Mouse (Mus musculus): ENCODE results near the gene Snhg11. TPM values are rescaled to one million over a fixed set of nuclear protein-coding genes. Genes with fewer than 3 reads are reported as not detected.

Gene Snhg11
- total RNA-seq (2021) = under 1 TPM; 0.15 to 0.26 TPM
- long read RNA-seq, experiment 1 = 0 reads
- long read RNA-seq, experiment 2 = 0 reads

GRCm38 (mm10) chr2:158375443-158376122, at the start of gene Snhg11:
Gene Snhg11 (plus strand): TSS chr2:158375638.
- no peak for DNase-seq

GRCm38 (mm10) chr2:158334356-158334755, 41.1 kb upstream of the Snhg11 start:
- DNase-seq = no peak

DNA sequence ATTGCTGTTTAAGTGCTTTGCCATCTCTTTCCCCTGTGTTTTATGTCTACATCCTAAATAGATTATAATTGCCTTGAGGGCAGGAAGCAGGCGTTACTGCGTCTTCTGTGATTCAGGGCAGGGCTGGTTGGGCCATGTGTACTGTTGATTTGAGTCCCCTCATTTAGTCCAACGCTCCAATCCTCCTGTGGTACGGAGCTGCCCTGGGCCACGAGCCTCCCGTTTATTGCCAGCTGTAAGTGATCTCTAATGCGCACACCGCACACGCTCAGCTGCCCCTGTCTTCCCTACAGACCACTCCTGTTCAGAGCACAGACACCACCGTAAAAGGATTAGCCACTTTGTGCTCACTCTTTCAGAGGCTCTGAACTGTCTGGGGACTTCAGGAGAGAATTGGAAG, 37.7 kb upstream of the Snhg11 start:
- no peak for DNase-seq

DNA sequence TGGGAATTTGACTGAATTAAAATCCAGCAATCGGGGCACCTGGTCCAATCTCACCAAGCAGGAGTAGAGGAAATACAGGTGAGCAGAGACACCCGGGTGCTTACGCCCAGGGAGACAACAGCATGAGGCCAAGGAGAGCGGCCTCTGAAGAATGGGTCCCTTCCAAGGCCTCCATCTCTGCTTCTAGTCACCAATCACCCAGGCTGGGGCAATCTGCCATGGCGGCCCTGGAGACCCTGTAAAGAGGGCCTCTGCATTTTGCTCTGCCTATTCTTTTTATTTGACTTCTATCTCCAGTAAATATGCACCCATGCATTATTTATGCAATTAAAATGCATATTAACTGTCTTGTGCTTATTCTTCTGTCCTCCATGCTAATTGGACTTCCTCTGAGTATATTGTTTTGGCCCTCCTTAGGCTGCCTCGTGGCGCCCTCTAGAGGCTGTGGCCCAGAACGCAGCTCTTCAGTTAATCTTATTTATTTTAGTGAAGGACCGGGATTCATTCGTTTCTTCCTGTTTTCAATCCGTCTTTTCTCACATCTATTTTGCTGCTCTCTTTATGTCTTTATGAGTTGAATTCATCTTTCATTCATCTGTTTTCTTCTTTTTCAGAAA, 35.4 kb upstream of the Snhg11 start:
- peak in 1 of 2 experiments; percentile 75 for DNase-seq

GRCm38 (mm10) chr2:158341324-158341723, 34.1 kb upstream of the Snhg11 start:
- no peak for DNase-seq

DNA sequence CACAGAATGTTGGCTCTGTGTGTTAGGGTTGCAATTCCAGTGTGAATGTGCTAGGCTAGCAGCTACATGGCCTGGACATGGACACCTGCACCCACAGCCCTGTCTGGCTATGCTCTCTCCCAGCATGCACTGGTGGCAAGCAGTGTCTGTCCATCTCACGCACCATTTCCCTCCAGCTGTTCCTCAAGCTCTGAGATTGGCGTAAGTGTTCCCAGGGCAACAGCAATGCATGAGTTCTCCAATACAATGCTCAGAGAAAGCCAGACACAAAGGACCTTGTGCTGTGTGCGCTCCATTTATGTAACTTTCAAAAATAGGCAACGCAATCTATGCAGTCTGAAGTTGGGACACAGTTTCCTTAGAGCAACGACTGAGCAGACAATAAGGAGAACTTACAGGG, 31.9 kb upstream of the Snhg11 start:
- no peak for DNase-seq

GRCm38 (mm10) chr2:158346467-158346866, 29.0 kb upstream of the Snhg11 start:
- DNase-seq = no peak

GRCm38 (mm10) chr2:158347868-158348267, 27.6 kb upstream of the Snhg11 start:
- DNase-seq = peak; percentile 52 to 82

GRCm38 (mm10) chr2:158352801-158353520, 22.5 kb upstream of the Snhg11 start:
- DNase-seq = no peak

- DNase-seq = peak in 1 of 2 experiments; percentile 11
These were observed 20.9 kb upstream of the Snhg11 start for GRCm38 (mm10) chr2:158354348-158355114.

DNA sequence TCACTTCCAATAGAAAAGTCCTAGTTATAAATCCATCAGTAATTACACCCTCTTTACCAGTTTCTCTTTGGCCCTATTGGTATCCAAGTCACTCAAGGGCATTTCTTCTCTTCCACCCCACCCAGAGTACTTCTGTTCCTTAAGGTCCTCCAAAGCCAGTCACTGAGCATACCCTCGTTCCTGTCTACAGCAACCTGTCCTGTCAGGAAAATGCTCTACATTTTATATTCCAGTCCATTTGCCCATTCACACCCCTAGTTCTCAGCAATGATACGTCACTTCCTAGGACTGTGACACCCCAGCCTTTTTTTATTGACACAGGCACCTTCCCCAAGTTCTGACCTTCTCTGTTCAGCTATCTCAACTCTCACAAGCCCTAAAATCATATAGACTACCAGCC, 20.2 kb upstream of the Snhg11 start:
- no peak for DNase-seq

GRCm38 (mm10) chr2:158356121-158356520, 19.3 kb upstream of the Snhg11 start:
- DNase-seq = no peak

DNA sequence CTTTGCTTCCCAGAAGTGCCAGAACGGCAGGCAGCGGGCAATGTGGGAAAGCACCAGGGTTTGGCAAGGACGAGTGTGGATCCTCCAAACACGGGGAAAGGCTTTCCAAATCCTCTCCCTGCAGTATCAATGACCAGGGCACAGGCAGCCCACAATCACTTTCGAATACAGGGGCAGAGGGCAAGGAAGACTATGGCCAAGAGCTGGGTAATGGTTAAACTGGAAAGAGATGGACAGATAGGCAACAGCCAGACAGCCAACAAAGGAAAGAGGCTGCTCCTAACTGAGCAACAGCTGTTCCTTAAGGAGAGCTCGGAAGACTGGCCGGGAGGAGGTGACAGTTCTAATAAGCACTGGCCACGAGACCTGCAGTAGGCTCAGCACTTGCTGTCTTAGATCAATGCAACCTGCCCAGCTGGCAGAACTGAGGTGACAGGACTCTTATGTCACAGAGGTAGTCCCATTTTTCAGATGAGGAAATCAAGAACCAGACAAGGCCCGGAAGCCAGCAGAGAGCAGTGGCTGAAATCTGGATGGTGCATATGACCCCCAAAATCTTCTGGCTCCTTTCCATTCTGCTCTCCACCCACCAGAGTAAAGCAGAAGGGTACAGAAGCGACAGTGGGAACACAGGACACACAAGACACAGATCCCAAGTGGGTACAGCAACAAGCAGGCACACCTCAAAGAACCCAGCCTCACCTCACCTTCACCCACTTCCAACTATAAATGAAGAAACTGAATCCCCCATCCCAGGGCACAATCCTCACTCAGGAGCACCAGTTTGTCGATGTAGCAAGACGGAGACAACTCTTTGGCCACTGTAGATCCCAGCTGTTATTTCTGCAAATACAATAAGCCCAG, 15.4 kb upstream of the Snhg11 start:
- DNase-seq = no peak

- DNase-seq = peak; percentile 87
These were observed 14.4 kb upstream of the Snhg11 start for GRCm38 (mm10) chr2:158360873-158361677.

DNA sequence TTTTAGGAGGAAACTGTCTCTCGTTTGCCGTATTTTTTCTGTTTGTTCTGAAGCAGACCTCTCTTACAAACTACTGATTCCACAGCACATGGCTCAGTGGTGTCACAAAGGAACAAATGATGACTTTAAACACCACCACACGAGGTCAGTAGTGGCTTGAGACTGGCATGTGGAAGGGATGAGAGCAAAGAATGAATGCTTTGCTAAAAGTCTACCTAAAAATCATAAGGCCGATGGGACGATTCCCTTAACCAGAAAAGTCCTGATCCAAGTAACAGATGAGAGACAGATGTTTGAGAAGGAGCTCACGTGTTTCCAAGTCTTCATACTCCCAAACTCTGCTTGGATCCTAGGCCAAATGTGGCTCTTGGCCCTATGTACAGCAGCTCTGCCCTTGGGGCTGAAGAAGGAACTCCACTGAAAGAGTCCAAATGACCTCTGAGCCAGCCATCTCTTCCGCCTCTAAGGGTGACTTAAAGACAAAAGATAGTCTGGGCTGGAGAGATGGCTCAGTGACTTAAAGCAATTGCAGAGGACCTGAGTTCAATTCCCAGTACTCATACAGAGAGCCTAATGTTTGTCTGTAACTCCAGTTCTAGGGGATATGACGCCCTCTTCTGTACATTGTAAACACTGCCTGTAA, 13.6 kb upstream of the Snhg11 start:
- no peak for DNase-seq

- no peak for DNase-seq
These were observed 11.3 kb upstream of the Snhg11 start for GRCm38 (mm10) chr2:158364175-158364574.

- no peak for DNase-seq
These were observed 10.2 kb upstream of the Snhg11 start for GRCm38 (mm10) chr2:158365099-158365850.

DNA sequence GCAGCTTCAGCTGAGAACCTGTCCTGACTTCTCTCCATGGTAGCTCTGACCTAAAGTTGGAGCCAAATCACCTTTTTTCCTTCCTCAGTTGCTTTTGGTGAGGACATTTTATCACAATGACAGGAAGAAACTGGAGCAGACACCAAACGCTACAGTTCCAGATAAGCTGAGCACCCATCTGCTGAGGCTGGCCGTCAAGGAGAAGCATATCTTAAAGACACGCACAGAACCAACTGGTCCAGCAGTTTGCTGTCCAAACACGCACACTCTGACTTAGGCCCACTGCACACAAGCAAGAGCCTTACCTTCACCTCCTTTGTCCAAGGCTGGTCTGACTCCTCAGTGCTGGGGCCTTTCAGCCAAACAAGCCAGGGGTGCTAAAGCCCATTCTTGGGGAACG, 7.8 kb upstream of the Snhg11 start:
- no peak for DNase-seq

GRCm38 (mm10) chr2:158368313-158368712, 7.1 kb upstream of the Snhg11 start:
- DNase-seq = no peak

All from heart, adult 18-20 months (tissue).